Comparison of ENCODE assay signal across 8 mouse cellular contexts in genomic region chr16:31425508-31425907, GRCm38 (mm10). TPM values are rescaled to one million over a fixed set of nuclear protein-coding genes. Genes with fewer than 3 reads are reported as not detected.
DNase-seq lines count a peak whose midpoint lies in the region; ATAC-seq lines count a peak whose summit lies in the region.

No protein-coding gene starts in this region.

- WGBS in midbrain, embryonic 14.5 days: 2% methylated on average over 4 of the region's 4 CpGs
- 4% methylated on average over 4 of the region's 4 CpGs for WGBS in midbrain, embryonic 13.5 days

- no peak for ATAC-seq in midbrain, embryonic 14.5 days (ENCODE audit: low FRiP score, low TSS enrichment)
- no peak for ATAC-seq in midbrain, embryonic 13.5 days
- no peak; the same call in 1 of the 2 replicates for ATAC-seq in megakaryocyte progenitor cell, adult 5-6 weeks (replicated peaks; ENCODE audit: poor library complexity)

- H3K36me3 ChIP-seq in midbrain, embryonic 14.5 days (ENCODE audit: control insufficient read depth, insufficient read depth, low read length): no peaks in the 10 kb centered on the region
- no peaks in the 10 kb centered on the region for H3K36me3 ChIP-seq in midbrain, embryonic 13.5 days

- DNase-seq in midbrain, embryonic 14.5 days: peak; percentile 84
- DNase-seq in adrenal gland, postnatal 10 days: peak; percentile 85
- DNase-seq in embryo, embryonic 11.5 days (ENCODE audit: low read depth, low spot score): peak; percentile 62
- peak; percentile 83 to 84 for DNase-seq in kidney, postnatal 4 days
- DNase-seq in lung, postnatal 25 days (ENCODE audit: low spot score): peak; percentile 68
- peak; percentile 50 to 72 for DNase-seq in spleen, postnatal 14 days (ENCODE audit: low spot score in 2 of 2)

- H3K27me3 ChIP-seq in midbrain, embryonic 14.5 days (ENCODE audit: control insufficient read depth, insufficient read depth, low read length): peaks cover 15% of the 10 kb centered on the region; the same call in 1 of the 2 replicates
- peaks cover 20% of the 10 kb centered on the region for H3K27me3 ChIP-seq in midbrain, embryonic 13.5 days

- H3K9ac ChIP-seq in midbrain, embryonic 14.5 days (replicated peaks; ENCODE audit: low read length): no peak overlapping the region
- no peak overlapping the region for H3K9ac ChIP-seq in midbrain, embryonic 13.5 days (replicated peaks)

- no peak overlapping the region for H3K4me2 ChIP-seq in midbrain, embryonic 14.5 days (ENCODE audit: low read length)
- H3K4me2 ChIP-seq in midbrain, embryonic 13.5 days (replicated peaks): no peak overlapping the region

- peaks cover 5% of the 10 kb centered on the region; the same call in 1 of the 2 replicates for H3K4me1 ChIP-seq in midbrain, embryonic 14.5 days (ENCODE audit: control insufficient read depth, insufficient read depth, low read length)
- H3K4me1 ChIP-seq in midbrain, embryonic 13.5 days (replicated peaks): peaks cover 10% of the 10 kb centered on the region; the same call in 1 of the 2 replicates

- no peaks in the 10 kb centered on the region for H3K9me3 ChIP-seq in midbrain, embryonic 14.5 days (ENCODE audit: control insufficient read depth, low read length)
- H3K9me3 ChIP-seq in midbrain, embryonic 13.5 days: no peaks in the 10 kb centered on the region

- no peak overlapping the region for H3K27ac ChIP-seq in midbrain, embryonic 14.5 days (replicated peaks; ENCODE audit: low read depth, low read length)
- no peak overlapping the region for H3K27ac ChIP-seq in midbrain, embryonic 13.5 days

- no peak overlapping the region for H3K4me3 ChIP-seq in midbrain, embryonic 14.5 days (replicated peaks; ENCODE audit: low read depth, low read length)
- no peak overlapping the region for H3K4me3 ChIP-seq in midbrain, embryonic 13.5 days (replicated peaks)

RNA-seq across cellular contexts. Expression of gene Bdh1, which starts 3.4 kb away (rescaled TPM):
- polyA plus RNA-seq in midbrain, embryonic 14.5 days (2014; fragmentation: Nextera tagmentation; extraction: Ambion mirVana): 76.5 and 125 TPM in 2 replicates
- polyA plus RNA-seq in midbrain, embryonic 13.5 days (2015; fragmentation: Nextera tagmentation; extraction: Ambion mirVana): 67.7 and 68.7 TPM in 2 replicates
- total RNA-seq in adrenal gland, postnatal 10 days (2021): 100 to 1,000 TPM in 1 of 2 experiments, 10 to 100 TPM in 1; 68.1 to 165 TPM
- total RNA-seq in megakaryocyte progenitor cell, adult 5-6 weeks (2015): 1.3 and 2.6 TPM in 2 replicates
- 3.0 and 4.7 TPM in 2 replicates for total RNA-seq in megakaryocyte progenitor cell, adult 5-6 weeks (2017)

Comparison
In these comparisons a context has a peak if more than half of its experiments do, and no peak if none do; other contexts are left out.
1. RNA of gene Bdh1, which starts 3.4 kb away (total RNA-seq): 68.1 to 165 TPM in adrenal gland, postnatal 10 days; 1.3 to 4.7 TPM in megakaryocyte progenitor cell, adult 5-6 weeks; every median in the first group is over 10 times any median in the second.
2. Peak in every context shown above with its lines, with median percentiles within 50 percentile points of each other: DNase-seq.